Mouse (Mus musculus) thymus, postnatal 25 days (tissue): ENCODE measurements at regions not wholly inside any gene's neighbourhood (a gene's known extent, or its start where the extent isn't known, plus 50 kb on each side); places are given as distances from the start of the nearest gene placed in this dataset.

Experiments used
- DNase-seq: peaks from one replicate; pipeline ENCODE4 v3.0.0; 2022

DNA sequence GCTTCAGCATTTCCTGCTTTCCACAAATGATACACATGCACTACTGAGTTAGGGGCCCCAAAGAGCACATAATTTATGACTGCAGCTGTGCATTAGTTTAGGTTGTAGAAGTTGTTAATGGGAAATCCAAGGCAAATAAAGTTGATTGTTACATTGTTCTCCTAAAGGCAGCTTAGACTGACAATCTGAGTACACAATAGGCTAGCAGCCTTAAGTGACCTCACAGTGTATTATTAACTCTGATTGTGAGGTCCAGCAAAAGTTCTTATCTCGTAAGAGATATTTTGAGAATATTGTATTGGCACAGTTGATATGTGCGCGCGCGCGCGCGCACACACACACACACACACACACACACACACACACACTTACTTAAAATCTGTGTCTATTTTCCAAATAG, 70.5 kb upstream of the Yae1d1 start:
- no peak for DNase-seq

DNA sequence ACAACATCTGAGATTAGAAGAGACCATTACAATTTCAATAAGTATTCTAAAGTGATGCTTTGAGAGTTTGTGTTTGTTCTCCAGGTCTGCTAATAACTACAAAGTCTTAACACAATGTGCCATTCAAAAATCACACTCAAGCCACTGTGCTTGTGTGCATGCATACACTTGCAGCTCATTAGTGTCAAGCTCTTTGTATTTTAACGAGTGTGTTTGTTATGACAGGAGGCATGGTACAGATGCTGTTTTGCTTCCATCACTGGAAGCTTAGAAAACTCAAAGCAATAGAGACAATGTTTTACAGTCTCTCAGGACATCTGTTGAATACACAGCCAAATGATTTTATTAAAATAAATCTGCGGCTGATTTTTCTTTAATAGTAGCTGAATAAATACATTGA, 67.1 kb upstream of the Yae1d1 start:
- DNase-seq = no peak

DNA sequence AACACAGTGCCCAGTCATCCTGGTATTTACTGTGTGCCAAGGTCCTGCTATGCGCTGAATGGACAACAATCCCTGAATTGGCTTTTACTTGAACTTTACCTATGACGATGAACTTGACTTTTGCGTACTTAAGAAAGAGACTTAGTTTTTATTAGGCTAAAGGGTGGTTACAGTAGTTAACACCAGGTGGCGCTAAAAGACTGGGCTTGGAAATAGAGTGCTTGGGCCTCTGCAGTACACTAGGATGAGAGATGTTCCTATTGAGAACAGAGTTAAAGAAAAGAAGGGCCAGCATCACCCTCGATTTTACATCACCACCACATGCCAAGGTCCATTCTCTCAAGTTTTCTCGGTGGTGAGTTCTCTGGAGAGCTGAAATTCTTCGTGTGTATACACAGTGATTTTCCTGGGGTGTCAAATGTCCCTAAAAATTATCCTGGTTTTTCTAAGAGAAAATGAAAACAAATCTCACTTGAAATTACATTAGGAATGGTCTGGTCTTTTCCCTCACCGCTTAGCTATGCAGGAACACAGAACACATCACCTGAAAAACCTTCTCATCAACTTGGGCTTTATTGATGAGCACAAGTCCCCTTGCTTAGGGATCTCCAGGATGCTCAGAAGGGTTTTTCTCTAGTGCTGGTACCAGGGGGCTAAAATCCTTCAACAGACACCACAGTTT, 64.2 kb upstream of the Yae1d1 start:
- DNase-seq = peak; percentile 22

DNA sequence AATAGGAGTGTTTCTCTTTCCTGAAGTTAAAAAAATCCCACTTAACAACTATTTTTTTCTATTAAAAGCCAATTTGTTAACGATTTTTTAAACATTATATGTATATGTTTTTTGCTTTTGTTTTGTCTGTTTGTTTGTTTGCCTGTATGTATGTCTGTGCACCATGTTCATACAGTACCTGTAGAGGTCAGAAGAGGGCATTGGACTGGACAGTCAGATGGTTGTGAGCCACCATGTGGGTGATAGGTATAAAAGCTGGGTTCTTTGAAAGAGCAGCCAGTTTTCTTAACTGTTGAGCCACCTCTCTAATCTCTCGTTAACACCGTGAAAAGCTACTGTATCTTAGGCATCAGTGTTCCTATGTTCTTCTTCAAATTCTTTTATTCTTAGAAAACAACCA, 63.7 kb upstream of the Yae1d1 start:
- DNase-seq = no peak

DNA sequence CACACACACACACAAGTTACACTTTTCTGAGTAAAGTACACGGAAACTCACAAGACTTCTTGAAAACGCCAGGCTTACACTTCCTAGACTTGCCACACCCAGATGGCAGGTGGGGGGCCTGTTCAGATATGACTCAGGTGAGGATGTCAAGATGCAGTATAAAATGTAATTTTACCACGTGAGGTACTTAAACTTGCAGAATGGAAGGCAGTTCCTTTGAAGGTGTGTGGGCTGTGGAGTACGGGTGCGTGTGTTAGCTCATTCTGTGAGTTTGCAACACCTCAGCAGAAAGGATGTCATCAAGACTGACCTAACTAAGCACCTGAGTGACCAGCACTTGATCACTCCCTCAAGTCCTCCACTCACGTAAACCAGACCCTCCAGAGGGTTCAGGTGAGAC, 50.0 kb upstream of the Yae1d1 start:
- no peak for DNase-seq
